Mouse (Mus musculus) stomach, postnatal 0 days (tissue): ENCODE results near the gene 2610008E11Rik.

Source experiments
- CTCF ChIP-seq: IDR thresholded peaks from 2 replicates; pipeline ENCODE4 v1.5.1; 2016; ENCODE audit warnings: antibody characterized with exemption, low read depth, mild to moderate bottlenecking, moderate library complexity
- EP300 ChIP-seq: optimal IDR thresholded peaks from 2 replicates; pipeline ENCODE3; 2016; ENCODE audit warnings: antibody characterized with exemption

- peak; percentile 94 for TF ChIP-seq CTCF
- TF ChIP-seq EP300: no peak
These were observed 18.9 kb upstream of the 2610008E11Rik start for GRCm38 (mm10) chr10:79116125-79116849.
